Mouse (Mus musculus): Measurements from ENCODE around the gene Olfr670. TPM values are rescaled to one million over a fixed set of nuclear protein-coding genes. Genes with fewer than 3 reads are reported as not detected.

Gene Olfr670
- polyA plus RNA-seq, 1 experiment from 2014 or later: not detected

Other genes starting within 250 kb of the Olfr670 start
- gene Usp17le, start 185.2 kb downstream of the Olfr670 start, polyA plus RNA-seq (2014; fragmentation: Nextera tagmentation; extraction: Ambion mirVana): not detected in 2 replicates
- not detected in 2 replicates for gene Usp17lb, start 120.0 kb downstream of the Olfr670 start, polyA plus RNA-seq (2014; fragmentation: Nextera tagmentation; extraction: Ambion mirVana)
- not detected in 2 replicates for gene Usp17la, start 105.6 kb downstream of the Olfr670 start, polyA plus RNA-seq (2014; fragmentation: Nextera tagmentation; extraction: Ambion mirVana)
- not detected in 2 replicates for gene Olfr665, start 84.6 kb downstream of the Olfr670 start, polyA plus RNA-seq (2014; fragmentation: Nextera tagmentation; extraction: Ambion mirVana)
- gene Olfr666, start 66.7 kb downstream of the Olfr670 start, polyA plus RNA-seq (2014; fragmentation: Nextera tagmentation; extraction: Ambion mirVana): not detected in 2 replicates
- not detected in 2 replicates for gene Olfr667, start 41.1 kb downstream of the Olfr670 start, polyA plus RNA-seq (2014; fragmentation: Nextera tagmentation; extraction: Ambion mirVana)
- not detected in 2 replicates for gene Olfr668, start 34.6 kb downstream of the Olfr670 start, polyA plus RNA-seq (2014; fragmentation: Nextera tagmentation; extraction: Ambion mirVana)
- gene Olfr669, start 28.4 kb downstream of the Olfr670 start, polyA plus RNA-seq (2014; fragmentation: Nextera tagmentation; extraction: Ambion mirVana): not detected in 2 replicates
- gene Olfr671, start 16.5 kb upstream of the Olfr670 start, polyA plus RNA-seq (2014; fragmentation: Nextera tagmentation; extraction: Ambion mirVana): not detected in 2 replicates
- gene Olfr672, start 39.4 kb upstream of the Olfr670 start, polyA plus RNA-seq (2014; fragmentation: Nextera tagmentation; extraction: Ambion mirVana): not detected in 2 replicates
- gene Olfr675, start 65.8 kb upstream of the Olfr670 start, polyA plus RNA-seq (2014; fragmentation: Nextera tagmentation; extraction: Ambion mirVana): not detected in 2 replicates
- not detected in 2 replicates for gene Olfr676, start 70.1 kb upstream of the Olfr670 start, polyA plus RNA-seq (2014; fragmentation: Nextera tagmentation; extraction: Ambion mirVana)
- gene Olfr677, start 88.8 kb upstream of the Olfr670 start, polyA plus RNA-seq (2014; fragmentation: Nextera tagmentation; extraction: Ambion mirVana): not detected in 2 replicates
- not detected in 2 replicates for gene Olfr678, start 101.9 kb upstream of the Olfr670 start, polyA plus RNA-seq (2014; fragmentation: Nextera tagmentation; extraction: Ambion mirVana)
- not detected in 2 replicates for gene Olfr679, start 118.6 kb upstream of the Olfr670 start, polyA plus RNA-seq (2014; fragmentation: Nextera tagmentation; extraction: Ambion mirVana)
- not detected in 2 replicates for gene Olfr680-ps1, start 130.2 kb upstream of the Olfr670 start, polyA plus RNA-seq (2014; fragmentation: Nextera tagmentation; extraction: Ambion mirVana)
- gene Olfr681, start 154.2 kb upstream of the Olfr670 start, polyA plus RNA-seq (2014; fragmentation: Nextera tagmentation; extraction: Ambion mirVana): not detected in 2 replicates
- gene Olfr683, start 184.4 kb upstream of the Olfr670 start, polyA plus RNA-seq (2014; fragmentation: Nextera tagmentation; extraction: Ambion mirVana): not detected in 2 replicates
- not detected in 2 replicates for gene Olfr684, start 201.0 kb upstream of the Olfr670 start, polyA plus RNA-seq (2014; fragmentation: Nextera tagmentation; extraction: Ambion mirVana)
- gene Olfr685, start 223.4 kb upstream of the Olfr670 start, polyA plus RNA-seq (2014; fragmentation: Nextera tagmentation; extraction: Ambion mirVana): not detected in 2 replicates
- gene Olfr686, start 244.9 kb upstream of the Olfr670 start, polyA plus RNA-seq (2014; fragmentation: Nextera tagmentation; extraction: Ambion mirVana): not detected in 2 replicates

Data from heart, embryonic 11.5 days (tissue).